Mouse (Mus musculus): ENCODE data around the gene Fam129b. TPM values are rescaled to one million over a fixed set of nuclear protein-coding genes. Genes with fewer than 3 reads are reported as not detected.

Gene Fam129b
- polyA plus RNA-seq (2014; fragmentation: Nextera tagmentation; extraction: Ambion mirVana): 13.8 and 17.7 TPM in 2 replicates

- Histone ChIP-seq H3K4me3 (ENCODE audit: low read depth, low read length) (peak within 1 kb of the TSS; percentile 76), H3K9me3 (replicated peaks; ENCODE audit: control insufficient read depth, low read length) (no peaks in the 10 kb centered on the region), H3K36me3 (ENCODE audit: control insufficient read depth, insufficient read depth, low read length) (no peaks in the 10 kb centered on the region), H3K27ac (ENCODE audit: low read depth, low read length) (peak within 1 kb of the TSS; percentile 87), H3K4me1 (ENCODE audit: control insufficient read depth, insufficient read depth, low read length) (peaks cover 18% of the 10 kb centered on the region), H3K4me2 (ENCODE audit: low read length) (peak within 1 kb of the TSS; percentile 91), H3K9ac (ENCODE audit: low read length) (peak within 1 kb of the TSS; percentile 93), H3K27me3 (replicated peaks; ENCODE audit: control insufficient read depth, insufficient read depth, low read length) (no peaks in the 10 kb centered on the region)
- DNase-seq (ENCODE audit: low spot score) (peak; percentile 90), ATAC-seq (peak; percentile 88)
- under 1% methylated on average over 54 of the region's 68 CpGs for WGBS
These were observed at the start of gene Fam129b for GRCm38 (mm10) chr2:32875675-32876489. Gene Fam129b, plus strand, starts transcription at chr2:32876114.

DNA sequence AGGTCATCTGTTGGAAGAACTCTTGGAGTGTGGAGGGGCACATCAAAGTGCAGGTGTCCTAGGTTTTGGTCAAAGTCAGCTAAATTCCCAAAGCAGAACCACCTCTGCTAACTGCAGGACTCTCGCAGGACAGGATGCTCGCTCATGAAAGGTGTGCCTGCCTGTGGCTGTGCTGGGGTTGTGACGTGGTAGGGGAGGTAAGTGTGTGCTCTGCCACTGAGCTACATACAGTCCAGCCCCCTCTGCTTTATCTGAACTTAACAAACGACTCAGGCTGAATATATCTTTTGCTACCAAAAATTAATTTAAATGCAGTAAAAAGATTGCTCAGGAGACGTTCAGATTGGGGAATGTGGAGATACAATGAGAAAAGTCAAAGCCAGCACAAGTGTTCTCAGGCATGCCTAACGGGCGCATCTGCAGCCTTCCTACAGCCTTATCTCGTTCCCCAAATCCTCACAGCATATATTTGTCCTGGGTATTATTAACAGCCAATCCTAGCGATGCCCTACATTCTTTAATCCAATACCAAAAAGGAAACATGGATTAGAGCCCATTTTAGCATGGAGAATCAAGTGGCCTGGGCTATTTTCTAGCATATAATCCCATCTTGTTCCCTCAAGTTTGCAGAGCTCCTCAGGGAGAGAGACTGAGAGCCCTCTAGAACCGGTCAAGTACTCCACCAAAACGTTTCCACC lies 46.8 kb upstream of the Fam129b start:
- WGBS: 81% methylated on average over 11 of the region's 11 CpGs

GRCm38 (mm10) chr2:32834496-32834895 lies 41.4 kb upstream of the Fam129b start:
- Histone ChIP-seq H3K4me1 (ENCODE audit: control insufficient read depth, insufficient read depth, low read length) (peaks cover 2% of the 10 kb centered on the region; the same call in 1 of the 2 replicates), H3K27me3 (replicated peaks; ENCODE audit: control insufficient read depth, insufficient read depth, low read length) (no peaks in the 10 kb centered on the region), H3K4me2 (ENCODE audit: low read length) (no peak overlapping the region), H3K36me3 (ENCODE audit: control insufficient read depth, insufficient read depth, low read length) (no peaks in the 10 kb centered on the region), H3K4me3 (ENCODE audit: low read depth, low read length) (no peak overlapping the region), H3K9ac (ENCODE audit: low read length) (no peak overlapping the region), H3K27ac (ENCODE audit: low read depth, low read length) (no peak overlapping the region), H3K9me3 (replicated peaks; ENCODE audit: control insufficient read depth, low read length) (no peaks in the 10 kb centered on the region)
- no peak for DNase-seq (ENCODE audit: low spot score)
- whole genome bisulfite sequencing: 76% methylated on average over 7 of the region's 7 CpGs
- no peak for ATAC-seq

More for the DNA sequence above, 46.8 kb upstream of the Fam129b start:
- Histone ChIP-seq H3K4me1 (ENCODE audit: control insufficient read depth, insufficient read depth, low read length) (0 out of 2 replicates have a peak, but pooled peaks cover 5% of the 10 kb centered on the region), H3K4me3 (ENCODE audit: low read depth, low read length) (no peak overlapping the region), H3K9ac (ENCODE audit: low read length) (no peak overlapping the region), H3K27me3 (replicated peaks; ENCODE audit: control insufficient read depth, insufficient read depth, low read length) (no peaks in the 10 kb centered on the region), H3K4me2 (ENCODE audit: low read length) (no peak overlapping the region), H3K9me3 (replicated peaks; ENCODE audit: control insufficient read depth, low read length) (no peaks in the 10 kb centered on the region), H3K27ac (ENCODE audit: low read depth, low read length) (no peak overlapping the region), H3K36me3 (ENCODE audit: control insufficient read depth, insufficient read depth, low read length) (no peaks in the 10 kb centered on the region)
- no peak for ATAC-seq
- DNase-seq (ENCODE audit: low spot score): no peak

DNA sequence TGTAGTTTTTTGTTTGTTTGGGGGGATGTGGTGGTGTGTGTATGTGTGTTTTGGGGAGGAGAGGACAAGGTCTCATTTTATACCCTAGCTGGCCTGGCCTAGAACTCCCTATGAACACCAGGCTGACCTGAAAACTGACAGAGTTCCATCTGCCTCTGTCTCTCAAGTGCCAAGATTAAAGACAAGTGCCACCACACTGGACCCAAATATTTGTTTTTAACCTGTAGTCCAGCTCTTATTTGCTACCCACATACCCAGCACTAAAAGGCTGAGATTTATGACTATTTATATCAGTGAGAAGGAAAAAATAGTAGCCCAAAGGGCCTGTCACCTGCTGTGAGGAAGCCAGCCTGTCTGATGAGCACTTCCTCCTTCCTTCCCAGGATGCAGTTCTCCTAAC lies 40.3 kb upstream of the Fam129b start:
- H3K9me3 ChIP-seq (replicated peaks; ENCODE audit: control insufficient read depth, low read length): no peaks in the 10 kb centered on the region
- DNase-seq (ENCODE audit: low spot score) (no peak), ATAC-seq (no peak)
- no peaks in the 10 kb centered on the region for H3K27me3 ChIP-seq (replicated peaks; ENCODE audit: control insufficient read depth, insufficient read depth, low read length)
- 0 out of 2 replicates have a peak overlapping the region, but pooled peaks have one; percentile 21 for H3K27ac ChIP-seq (ENCODE audit: low read depth, low read length)
- no peak overlapping the region for H3K9ac ChIP-seq (ENCODE audit: low read length)
- no peak overlapping the region for H3K4me3 ChIP-seq (ENCODE audit: low read depth, low read length)
- H3K36me3 ChIP-seq (ENCODE audit: control insufficient read depth, insufficient read depth, low read length): no peaks in the 10 kb centered on the region
- no peak overlapping the region for H3K4me2 ChIP-seq (ENCODE audit: low read length)
- peaks cover 2% of the 10 kb centered on the region; the same call in 1 of the 2 replicates for H3K4me1 ChIP-seq (ENCODE audit: control insufficient read depth, insufficient read depth, low read length)

DNA sequence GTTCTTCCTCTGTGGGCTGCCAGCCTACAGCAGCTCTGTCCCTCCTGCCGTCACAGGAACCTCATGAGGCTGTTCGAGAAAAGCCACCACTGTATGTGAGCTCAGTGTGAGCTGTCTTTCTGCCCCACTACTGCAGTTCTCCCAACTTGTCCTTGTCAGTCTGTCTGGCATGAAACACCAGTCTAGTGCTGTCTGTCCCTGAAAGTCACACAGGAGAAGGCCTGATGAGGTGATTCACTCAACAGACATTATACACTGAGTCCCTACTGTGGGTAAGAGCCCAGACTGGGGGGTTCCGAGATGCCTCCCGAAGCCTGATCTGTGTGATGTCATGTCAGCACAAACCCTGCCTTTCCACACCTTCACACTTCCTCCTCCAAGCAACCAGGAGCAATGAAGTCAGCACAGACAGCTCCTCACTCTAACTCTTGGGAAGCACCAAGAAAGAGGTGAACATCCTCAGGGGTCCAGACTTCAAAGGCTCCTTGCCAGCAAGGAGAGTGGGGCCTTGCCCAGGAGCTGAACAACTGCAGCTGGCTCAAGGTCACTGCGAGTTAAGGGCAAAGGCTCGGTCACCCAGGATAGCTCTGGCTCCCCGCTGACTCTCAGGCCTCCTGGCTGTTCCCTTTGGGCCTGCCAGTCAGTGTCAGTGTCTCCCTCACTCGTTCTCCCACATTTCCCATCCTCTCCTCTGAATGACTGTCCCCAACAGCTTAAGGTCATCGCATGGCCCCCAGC lies 37.6 kb upstream of the Fam129b start:
- no peak for ATAC-seq
- WGBS: 65% methylated on average over 9 of the region's 9 CpGs
- H3K4me3 ChIP-seq (ENCODE audit: low read depth, low read length): no peak overlapping the region

GRCm38 (mm10) chr2:32839261-32839660 lies 36.7 kb upstream of the Fam129b start:
- no peak overlapping the region for H3K27ac ChIP-seq (ENCODE audit: low read depth, low read length)
- ATAC-seq: no peak

More for the DNA sequence above, 37.6 kb upstream of the Fam129b start:
- no peaks in the 10 kb centered on the region for H3K27me3 ChIP-seq (replicated peaks; ENCODE audit: control insufficient read depth, insufficient read depth, low read length)
- no peaks in the 10 kb centered on the region for H3K36me3 ChIP-seq (ENCODE audit: control insufficient read depth, insufficient read depth, low read length)
- H3K27ac ChIP-seq (ENCODE audit: low read depth, low read length): no peak overlapping the region
- H3K9me3 ChIP-seq (replicated peaks; ENCODE audit: control insufficient read depth, low read length): no peaks in the 10 kb centered on the region
- no peak for DNase-seq (ENCODE audit: low spot score)
- no peak overlapping the region for H3K4me2 ChIP-seq (ENCODE audit: low read length)
- H3K4me1 ChIP-seq (ENCODE audit: control insufficient read depth, insufficient read depth, low read length): peaks cover 2% of the 10 kb centered on the region; the same call in 1 of the 2 replicates
- H3K9ac ChIP-seq (ENCODE audit: low read length): no peak overlapping the region

DNA sequence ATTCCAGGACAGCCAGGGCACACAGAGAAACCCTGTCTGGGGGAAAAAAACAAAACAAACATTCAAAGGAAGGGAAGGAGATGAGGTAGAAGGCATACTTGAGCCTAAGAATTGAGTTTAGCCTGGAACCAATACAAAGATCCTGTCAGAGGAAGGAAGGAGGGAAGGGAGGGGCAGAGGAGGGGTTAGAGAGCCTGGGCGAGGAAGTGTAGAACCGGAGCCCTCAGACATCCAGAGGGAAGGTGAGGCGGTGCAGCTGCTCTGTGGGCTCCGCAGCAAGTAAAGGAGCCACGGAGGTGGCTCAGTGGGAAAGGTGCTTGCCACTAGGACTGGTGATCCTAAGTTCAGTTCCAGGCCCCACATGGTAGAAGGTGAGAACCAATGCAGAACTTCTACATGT lies 34.8 kb upstream of the Fam129b start:
- Histone ChIP-seq H3K27ac (ENCODE audit: low read depth, low read length) (no peak overlapping the region), H3K4me2 (ENCODE audit: low read length) (no peak overlapping the region), H3K4me1 (ENCODE audit: control insufficient read depth, insufficient read depth, low read length) (peaks cover 2% of the 10 kb centered on the region; the same call in 1 of the 2 replicates), H3K27me3 (replicated peaks; ENCODE audit: control insufficient read depth, insufficient read depth, low read length) (no peaks in the 10 kb centered on the region), H3K36me3 (ENCODE audit: control insufficient read depth, insufficient read depth, low read length) (no peaks in the 10 kb centered on the region), H3K9ac (ENCODE audit: low read length) (no peak overlapping the region), H3K4me3 (ENCODE audit: low read depth, low read length) (no peak overlapping the region), H3K9me3 (replicated peaks; ENCODE audit: control insufficient read depth, low read length) (no peaks in the 10 kb centered on the region)
- DNase-seq (ENCODE audit: low spot score) (no peak), ATAC-seq (no peak)
- 81% methylated on average over 5 of the region's 5 CpGs for WGBS

More at GRCm38 (mm10) chr2:32839261-32839660, 36.7 kb upstream of the Fam129b start:
- no peak for DNase-seq (ENCODE audit: low spot score)
- Histone ChIP-seq H3K4me2 (ENCODE audit: low read length) (no peak overlapping the region), H3K4me3 (ENCODE audit: low read depth, low read length) (no peak overlapping the region), H3K36me3 (ENCODE audit: control insufficient read depth, insufficient read depth, low read length) (no peaks in the 10 kb centered on the region), H3K4me1 (ENCODE audit: control insufficient read depth, insufficient read depth, low read length) (peaks cover 2% of the 10 kb centered on the region; the same call in 1 of the 2 replicates), H3K9ac (ENCODE audit: low read length) (no peak overlapping the region), H3K9me3 (replicated peaks; ENCODE audit: control insufficient read depth, low read length) (no peaks in the 10 kb centered on the region), H3K27me3 (replicated peaks; ENCODE audit: control insufficient read depth, insufficient read depth, low read length) (no peaks in the 10 kb centered on the region)
- WGBS: 86% methylated on average over 2 of the region's 2 CpGs

DNA sequence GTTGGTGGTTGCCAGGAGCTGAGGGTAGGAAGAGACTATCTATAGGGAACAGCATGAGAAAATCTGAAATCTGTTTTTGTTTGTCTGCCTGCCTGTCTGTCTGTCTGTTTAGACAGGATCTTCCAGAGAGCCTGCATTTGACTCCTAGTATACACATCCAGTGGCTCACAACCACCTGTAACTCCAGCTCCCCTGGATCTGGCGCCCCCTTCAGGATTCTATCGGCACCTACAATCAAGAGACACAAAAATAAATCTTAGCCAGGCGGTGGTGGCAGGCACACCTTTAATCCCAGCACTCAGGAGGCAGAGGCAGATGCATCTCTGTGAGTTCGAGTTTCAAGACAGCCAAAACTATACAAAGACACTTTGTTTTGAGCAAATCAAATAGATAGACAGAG lies 33.4 kb upstream of the Fam129b start:
- no peak overlapping the region for H3K4me2 ChIP-seq (ENCODE audit: low read length)
- no peak overlapping the region for H3K27ac ChIP-seq (ENCODE audit: low read depth, low read length)
- ATAC-seq (no peak), DNase-seq (ENCODE audit: low spot score) (no peak)
- H3K4me1 ChIP-seq (ENCODE audit: control insufficient read depth, insufficient read depth, low read length): no peaks in the 10 kb centered on the region; the same call in 1 of the 2 replicates
- H3K9ac ChIP-seq (ENCODE audit: low read length): no peak overlapping the region
- no peaks in the 10 kb centered on the region for H3K36me3 ChIP-seq (ENCODE audit: control insufficient read depth, insufficient read depth, low read length)
- no peaks in the 10 kb centered on the region for H3K27me3 ChIP-seq (replicated peaks; ENCODE audit: control insufficient read depth, insufficient read depth, low read length)
- H3K4me3 ChIP-seq (ENCODE audit: low read depth, low read length): no peak overlapping the region
- no peaks in the 10 kb centered on the region for H3K9me3 ChIP-seq (replicated peaks; ENCODE audit: control insufficient read depth, low read length)
- whole genome bisulfite sequencing: 43% methylated on average over 4 of the region's 4 CpGs

Measured in forebrain, embryonic 14.5 days (tissue).